Mouse (Mus musculus) CH12.LX (cell line): ENCODE measurements at regions not wholly inside any gene's neighbourhood (a gene's known extent, or its start where the extent isn't known, plus 50 kb on each side); places are given as distances from the start of the nearest gene placed in this dataset.

Experiments used
- ELF1 ChIP-seq: IDR thresholded peaks from 2 replicates; pipeline ENCODE4 v1.6.1; 2014; ENCODE audit warnings: low read depth, mild to moderate bottlenecking, inconsistent platforms, low read length, improper control_type of control experiment
- EP300 ChIP-seq: IDR thresholded peaks from 2 replicates; pipeline ENCODE4 v1.6.1; 2011; ENCODE audit warnings: low read length, improper control_type of control experiment
- MAX ChIP-seq: IDR thresholded peaks from 2 replicates; pipeline ENCODE4 v1.6.1; 2011; ENCODE audit warnings: low read length, improper control_type of control experiment

DNA sequence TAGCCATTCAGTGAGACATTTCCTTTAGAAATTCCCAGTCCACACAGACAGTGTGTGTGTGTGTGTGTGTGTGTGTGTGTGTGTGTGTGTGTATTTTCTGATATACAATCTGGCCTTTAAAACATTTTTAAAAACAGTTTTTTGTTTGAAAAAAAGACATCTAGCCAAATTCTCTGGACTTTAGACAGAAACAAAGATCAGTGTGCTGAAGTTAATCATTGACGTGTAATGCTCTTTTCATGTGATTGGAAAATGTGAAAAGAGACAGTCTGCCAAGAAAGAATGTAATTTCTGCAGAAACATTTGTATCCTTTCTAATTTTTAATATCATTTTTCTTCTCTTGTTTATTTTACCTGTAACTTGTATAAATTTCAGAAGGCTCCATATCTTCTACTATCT lies 127.7 kb upstream of the Klf12 start:
- TF ChIP-seq MAX (no peak), EP300 (no peak), ELF1 (no peak)
